Mouse (Mus musculus) liver, postnatal 0 days (tissue): ENCODE measurements around the gene Prickle3. TPM values are rescaled to one million over a fixed set of nuclear protein-coding genes. Genes with fewer than 3 reads are reported as not detected.
A peak's percentile ranks its signal among the peaks of the same experiment; 100 is the strongest.

Experiments used
- ATAC-seq: fragments of 200-750 bp; cut with Nextera tagmentation; 2 replicates; pipeline ENCODE4 v1.8.0; 2017; ENCODE audit warnings: mild to moderate bottlenecking, moderate library complexity
- DNase-seq: peaks from one replicate; pipeline ENCODE4 v3.0.0-alpha.2; 2016
- H3K27ac ChIP-seq: fragments of 300-500 bp; sonication (generic); 2 replicates; pipeline ENCODE4 v1.5.1; 2014; ENCODE audit warnings: antibody characterized with exemption, moderate library complexity, mild to moderate bottlenecking, low read depth
- H3K27me3 ChIP-seq: fragments of 300-500 bp; sonication (generic); 2 replicates; pipeline ENCODE4 v1.6.1; 2014; ENCODE audit warnings: low read length, control low read depth, mixed read lengths; ENCODE audit not compliant: insufficient read depth
- H3K36me3 ChIP-seq: fragments of 300-500 bp; sonication (generic); replicated peaks from 2 replicates; pipeline ENCODE4 v1.6.1; 2014; ENCODE audit warnings: mild to moderate bottlenecking, control low read depth, low read length, moderate library complexity, mixed read lengths; ENCODE audit not compliant: insufficient read depth
- H3K4me1 ChIP-seq: fragments of 300-500 bp; sonication (generic); 2 replicates; pipeline ENCODE4 v1.6.1; 2014; ENCODE audit warnings: antibody characterized with exemption, mild to moderate bottlenecking, control low read depth; ENCODE audit not compliant: insufficient read depth
- H3K4me2 ChIP-seq: fragments of 300-500 bp; sonication (generic); 2 replicates; pipeline ENCODE4 v1.6.1; 2014; ENCODE audit warnings: low read depth, mild to moderate bottlenecking, low read length, moderate library complexity, mixed read lengths
- H3K4me3 ChIP-seq: fragments of 300-500 bp; sonication (generic); 2 replicates; pipeline ENCODE4 v1.5.1; 2014; ENCODE audit warnings: low read depth, low read length
- H3K9ac ChIP-seq: fragments of 300-500 bp; sonication (generic); replicated peaks from 2 replicates; pipeline ENCODE4 v1.6.1; 2014; ENCODE audit warnings: mild to moderate bottlenecking, moderate library complexity
- H3K9me3 ChIP-seq: fragments of 300-500 bp; sonication (generic); 2 replicates; pipeline ENCODE4 v1.6.1; 2016; ENCODE audit warnings: mild to moderate bottlenecking, control low read depth, low read length, mixed read lengths
- CTCF ChIP-seq: sonication (generic); IDR thresholded peaks from 2 replicates; pipeline ENCODE4 v1.5.1; 2016; ENCODE audit warnings: antibody characterized with exemption, low read depth
- EP300 ChIP-seq: IDR thresholded peaks from 2 replicates; pipeline ENCODE4 v1.6.1; 2016; ENCODE audit warnings: antibody characterized with exemption, low read depth, mild to moderate bottlenecking
- whole genome bisulfite sequencing: fragments of 180-500 bp; shearing (Covaris S2); extraction: QIAGEN DNeasy Blood & Tissue Kit; methylation state at CpG from one replicate; pipeline ENCODE4 v1.1.7; 2014; ENCODE audit not compliant: insufficient replicate concordance; 5-methylcytosine and 5-hydroxymethylcytosine counted together
- polyA plus RNA-seq: library from polyadenylated mRNA; unstranded; fragments of >200 nt; fragmentation: Nextera tagmentation; extraction: Ambion mirVana; gene quantifications from 2 replicates; pipeline ENCODE4 v1.2.1, GENCODE M21; 2015

The Prickle3 gene
- polyA plus RNA-seq, 1 experiment from 2014 or later: 1.7 TPM

DNA sequence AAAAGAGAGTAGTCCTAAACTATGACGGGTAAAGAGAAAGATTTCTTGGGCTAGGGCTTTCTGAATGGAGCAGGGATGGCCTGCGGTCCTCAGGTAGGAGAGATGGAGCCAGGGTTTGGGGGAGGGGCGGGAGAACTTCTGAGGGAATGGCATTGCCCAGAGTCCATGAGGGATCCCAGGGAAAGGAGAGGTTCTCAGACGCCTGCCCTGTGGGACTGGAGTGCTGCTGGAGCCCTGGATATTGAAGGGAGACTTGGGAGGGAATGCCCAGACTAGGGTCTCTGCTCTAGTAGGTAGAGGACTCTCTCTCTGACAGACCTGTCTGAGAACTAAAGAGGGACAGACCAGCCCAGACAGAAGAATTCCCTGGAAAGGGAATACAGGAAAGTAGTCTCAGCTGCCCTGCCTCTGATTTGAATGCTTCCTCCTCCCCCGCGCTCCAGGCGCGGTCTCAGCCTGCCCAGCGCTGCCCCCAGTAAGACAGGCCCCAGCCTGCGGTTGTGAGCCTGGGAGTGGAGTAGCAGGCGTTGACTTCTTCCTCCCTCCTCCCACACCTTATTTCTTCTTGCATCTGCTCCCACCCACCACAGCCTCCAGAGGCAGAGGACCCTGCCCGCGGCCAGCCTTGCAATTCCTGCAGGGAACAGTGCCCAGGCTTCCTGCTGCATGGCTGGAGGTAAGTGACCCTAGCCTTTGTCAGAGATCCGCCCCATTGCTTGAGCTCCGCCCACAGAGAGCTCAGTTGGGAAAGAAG lies 1.1 kb downstream of the Prickle3 start:
- peak; percentile 38; the same call in 1 of the 2 replicates for ATAC-seq
- TF ChIP-seq CTCF: no peak
- no peak for TF ChIP-seq EP300
- H3K4me3 ChIP-seq: peak overlapping the region; percentile 55
- peak overlapping the region; percentile 54; the same call in 1 of the 2 replicates for H3K9ac ChIP-seq
- peak overlapping the region; percentile 70 for H3K4me2 ChIP-seq
- no peaks in the 10 kb centered on the region for H3K27me3 ChIP-seq
- H3K4me1 ChIP-seq: no peaks in the 10 kb centered on the region
- WGBS: 32% methylated on average over 11 of the region's 15 CpGs
- no peaks in the 10 kb centered on the region for H3K9me3 ChIP-seq
- peak overlapping the region; percentile 11; the same call in 1 of the 2 replicates for H3K27ac ChIP-seq
- H3K36me3 ChIP-seq: no peaks in the 10 kb centered on the region
- DNase-seq: peak; percentile 42

- 70% methylated on average over 11 of the region's 11 CpGs for WGBS
- no peak overlapping the region for H3K27ac ChIP-seq
- DNase-seq (no peak), ATAC-seq (no peak)
- no peaks in the 10 kb centered on the region for H3K9me3 ChIP-seq
- H3K27me3 ChIP-seq: no peaks in the 10 kb centered on the region
- no peaks in the 10 kb centered on the region for H3K4me1 ChIP-seq
- no peaks in the 10 kb centered on the region for H3K36me3 ChIP-seq
- no peak overlapping the region for H3K4me2 ChIP-seq
- H3K9ac ChIP-seq: no peak overlapping the region
- peak overlapping the region; percentile 55; the same call in 1 of the 2 replicates for H3K4me3 ChIP-seq
- TF ChIP-seq EP300 (no peak), CTCF (no peak)
Observed at GRCm38 (mm10) chrX:7658785-7659589, 1.9 kb downstream of the Prickle3 start.

DNA sequence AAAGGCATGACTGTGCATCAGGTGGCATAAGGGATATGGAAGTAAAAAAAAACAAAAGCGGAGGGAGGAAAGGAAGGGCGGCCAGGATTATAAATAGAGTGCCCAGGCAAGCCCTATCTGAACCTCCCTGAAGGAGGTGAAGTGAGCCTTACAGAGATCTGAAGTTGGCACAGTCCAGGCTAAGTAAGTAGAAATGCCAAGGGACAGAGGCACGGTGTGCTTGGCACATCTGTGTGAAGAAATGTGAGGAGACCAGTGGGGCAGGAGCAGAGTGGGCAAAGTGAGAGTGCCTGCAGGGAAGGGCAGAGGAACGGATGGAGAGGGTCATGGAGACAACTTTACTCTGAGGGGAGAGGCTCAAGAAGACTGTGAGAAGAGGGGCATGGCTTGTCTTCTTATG lies 4.0 kb downstream of the Prickle3 start:
- H3K27ac ChIP-seq: no peak overlapping the region
- H3K4me3 ChIP-seq: no peak overlapping the region
- no peak overlapping the region for H3K9ac ChIP-seq
- H3K9me3 ChIP-seq: no peaks in the 10 kb centered on the region
- no peak overlapping the region for H3K4me2 ChIP-seq
- no peaks in the 10 kb centered on the region for H3K27me3 ChIP-seq
- H3K36me3 ChIP-seq: no peaks in the 10 kb centered on the region
- DNase-seq: no peak
- H3K4me1 ChIP-seq: no peaks in the 10 kb centered on the region
- 82% methylated on average over 4 of the region's 4 CpGs for WGBS
- TF ChIP-seq EP300: no peak
- no peak for TF ChIP-seq CTCF
- ATAC-seq: no peak

GRCm38 (mm10) chrX:7662936-7663335 lies 5.9 kb downstream of the Prickle3 start:
- WGBS: 54% methylated on average over 3 of the region's 3 CpGs
- Histone ChIP-seq H3K9me3 (no peaks in the 10 kb centered on the region), H3K36me3 (0 out of 2 replicates have a peak, but pooled peaks cover 10% of the 10 kb centered on the region), H3K4me2 (no peak overlapping the region), H3K9ac (no peak overlapping the region), H3K4me3 (no peak overlapping the region), H3K4me1 (no peaks in the 10 kb centered on the region), H3K27me3 (no peaks in the 10 kb centered on the region), H3K27ac (no peak overlapping the region)
- no peak for TF ChIP-seq EP300
- no peak for TF ChIP-seq CTCF
- ATAC-seq: no peak
- no peak for DNase-seq

DNA sequence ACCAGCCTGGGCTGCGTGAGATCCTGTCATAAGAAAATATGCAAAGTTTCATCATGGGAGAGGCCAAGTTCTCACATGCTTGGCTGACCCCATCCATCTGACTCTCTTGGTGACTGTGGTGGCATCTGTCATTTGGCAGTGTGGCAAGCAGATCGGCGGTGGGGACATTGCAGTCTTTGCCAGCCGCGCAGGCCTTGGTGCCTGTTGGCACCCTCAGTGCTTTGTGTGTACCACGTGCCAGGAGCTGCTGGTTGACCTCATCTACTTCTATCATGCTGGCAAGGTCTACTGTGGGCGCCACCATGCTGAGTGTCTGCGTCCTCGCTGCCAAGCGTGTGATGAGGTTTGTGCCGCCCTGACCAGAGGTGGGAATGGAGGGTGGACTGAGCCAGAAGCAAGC lies 7.7 kb downstream of the Prickle3 start:
- Histone ChIP-seq H3K4me1 (no peaks in the 10 kb centered on the region), H3K4me3 (no peak overlapping the region), H3K9ac (no peak overlapping the region), H3K36me3 (0 out of 2 replicates have a peak, but pooled peaks cover 10% of the 10 kb centered on the region), H3K4me2 (no peak overlapping the region), H3K27me3 (no peaks in the 10 kb centered on the region), H3K9me3 (no peaks in the 10 kb centered on the region), H3K27ac (no peak overlapping the region)
- no peak for DNase-seq
- no peak for TF ChIP-seq EP300
- TF ChIP-seq CTCF: no peak
- WGBS: 88% methylated on average over 11 of the region's 11 CpGs
- no peak for ATAC-seq

DNA sequence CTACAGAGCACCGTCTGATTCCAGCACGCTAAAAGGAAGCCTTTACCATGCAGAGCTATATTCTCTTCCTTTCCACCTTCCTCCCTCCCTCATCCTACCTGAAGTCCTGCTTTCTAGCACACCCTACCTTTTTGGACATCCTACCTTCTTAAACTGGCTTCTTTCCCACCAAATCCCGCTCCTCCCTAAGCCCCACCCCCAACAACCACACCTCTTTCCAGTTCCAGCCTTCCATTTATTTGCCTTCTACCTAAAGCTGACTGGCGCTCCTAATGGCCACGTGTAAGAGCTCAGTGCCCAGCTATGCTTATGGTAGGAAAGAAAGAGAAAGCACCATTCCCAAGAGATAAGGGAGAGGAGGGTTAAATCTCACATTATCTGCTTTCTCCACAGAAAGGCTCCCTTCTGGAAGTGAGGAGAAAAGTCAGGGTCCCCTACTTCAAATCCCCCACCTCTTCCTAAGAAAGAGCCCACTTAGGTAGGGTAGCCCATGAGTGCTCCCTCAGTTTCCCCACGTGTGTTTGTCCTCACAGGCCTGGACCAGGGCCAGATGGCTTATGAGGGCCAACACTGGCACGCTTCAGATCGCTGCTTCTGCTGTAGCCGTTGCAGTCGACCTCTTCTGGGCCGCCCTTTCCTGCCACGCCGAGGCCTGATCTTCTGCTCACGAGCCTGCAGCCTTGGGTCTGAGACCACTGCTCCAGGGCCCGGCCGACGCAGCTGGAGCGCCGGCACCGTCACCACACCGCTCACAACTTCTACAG lies 8.9 kb downstream of the Prickle3 start:
- WGBS: 71% methylated on average over 21 of the region's 21 CpGs

More for the DNA sequence above, 8.9 kb downstream of the Prickle3 start:
- TF ChIP-seq EP300 (no peak), CTCF (no peak)
- no peak overlapping the region for H3K4me3 ChIP-seq
- no peak overlapping the region for H3K4me2 ChIP-seq
- no peaks in the 10 kb centered on the region for H3K27me3 ChIP-seq
- no peaks in the 10 kb centered on the region for H3K9me3 ChIP-seq
- no peak for DNase-seq
- no peaks in the 10 kb centered on the region for H3K4me1 ChIP-seq
- no peak overlapping the region for H3K9ac ChIP-seq
- 0 out of 2 replicates have a peak, but pooled peaks cover 10% of the 10 kb centered on the region for H3K36me3 ChIP-seq
- ATAC-seq: no peak
- no peak overlapping the region for H3K27ac ChIP-seq
